Mouse (Mus musculus) telencephalon, adult 2 months (tissue): ENCODE results near the gene Ldah.

Experiments used
- DNase-seq: peaks from one replicate; pipeline ENCODE4 v3.0.0-alpha.2; 2011; ENCODE audit warnings: low read depth, low spot score

Gene Ldah

GRCm38 (mm10) chr12:8281225-8282017, 73.5 kb downstream of the Ldah start:
- no peak for DNase-seq

- no peak for DNase-seq
Observed at GRCm38 (mm10) chr12:8287970-8288369, 80.1 kb downstream of the Ldah start.

- DNase-seq = no peak
Observed at GRCm38 (mm10) chr12:8289099-8289498, 81.2 kb downstream of the Ldah start.

GRCm38 (mm10) chr12:8289499-8289898, 81.6 kb downstream of the Ldah start:
- no peak for DNase-seq

GRCm38 (mm10) chr12:8291157-8291853, 83.4 kb downstream of the Ldah start:
- no peak for DNase-seq

- DNase-seq = no peak
Observed at GRCm38 (mm10) chr12:8295307-8295913, 87.5 kb downstream of the Ldah start.

- no peak for DNase-seq
Observed at GRCm38 (mm10) chr12:8296154-8296553, 88.2 kb downstream of the Ldah start.

GRCm38 (mm10) chr12:8297586-8298214, 89.8 kb downstream of the Ldah start:
- no peak for DNase-seq

- no peak for DNase-seq
Observed at GRCm38 (mm10) chr12:8298361-8299142, 90.6 kb downstream of the Ldah start.

- no peak for DNase-seq
Observed at GRCm38 (mm10) chr12:8299143-8300110, 91.5 kb downstream of the Ldah start.

GRCm38 (mm10) chr12:8300111-8300480, 92.2 kb downstream of the Ldah start:
- DNase-seq = no peak

- DNase-seq = no peak
Observed at GRCm38 (mm10) chr12:8300521-8300920, 92.6 kb downstream of the Ldah start.

- DNase-seq = no peak
Observed at GRCm38 (mm10) chr12:8301011-8301814, 93.3 kb downstream of the Ldah start.

GRCm38 (mm10) chr12:8301841-8302431, 94.0 kb downstream of the Ldah start, which contains the start of gene Gdf7:
TSS of gene Gdf7 (minus strand) at chr12:8301954.
- DNase-seq = no peak

- no peak for DNase-seq
Observed at GRCm38 (mm10) chr12:8305258-8305657, 97.4 kb downstream of the Ldah start.

GRCm38 (mm10) chr12:8306432-8306831, 98.5 kb downstream of the Ldah start:
- no peak for DNase-seq

GRCm38 (mm10) chr12:8306910-8307309, 99.0 kb downstream of the Ldah start:
- no peak for DNase-seq

- DNase-seq = no peak
Observed at GRCm38 (mm10) chr12:8310992-8311391, 103.1 kb downstream of the Ldah start.

GRCm38 (mm10) chr12:8312266-8312665, 104.4 kb downstream of the Ldah start:
- no peak for DNase-seq
